Mouse (Mus musculus) hindbrain, embryonic 15.5 days (tissue): ENCODE data around the gene Ldb1. TPM values are rescaled to one million over a fixed set of nuclear protein-coding genes. Genes with fewer than 3 reads are reported as not detected.
"Not testable (repeated sequence)": the region's sequence is repeated elsewhere in the genome, so short reads cannot be mapped to it uniquely, and the experiment has no call there.

Experiments
- ATAC-seq: fragments of 200-750 bp; cut with Nextera tagmentation; 2 replicates; pipeline ENCODE4 v1.8.0; 2017; ENCODE audit warnings: low read depth, moderate number of reproducible peaks, moderate TSS enrichment; ENCODE audit not compliant: low FRiP score
- H3K27ac ChIP-seq: fragments of 300-500 bp; sonication (generic); replicated peaks from 2 replicates; pipeline ENCODE4 v1.5.1; 2015; ENCODE audit warnings: mild to moderate bottlenecking, inconsistent platforms
- H3K27me3 ChIP-seq: fragments of 300-500 bp; sonication (generic); 2 replicates; pipeline ENCODE4 v1.6.1; 2015; ENCODE audit warnings: control low read depth, inconsistent platforms
- H3K36me3 ChIP-seq: fragments of 300-500 bp; sonication (generic); 2 replicates; pipeline ENCODE4 v1.6.1; 2015; ENCODE audit warnings: control low read depth, inconsistent platforms
- H3K4me1 ChIP-seq: fragments of 300-500 bp; sonication (generic); replicated peaks from 2 replicates; pipeline ENCODE4 v1.6.1; 2015; ENCODE audit warnings: control low read depth, inconsistent platforms
- H3K4me2 ChIP-seq: fragments of 300-500 bp; sonication (generic); 2 replicates; pipeline ENCODE4 v1.6.1; 2015; ENCODE audit warnings: moderate library complexity, mild to moderate bottlenecking, inconsistent platforms
- H3K4me3 ChIP-seq: fragments of 300-500 bp; sonication (generic); 2 replicates; pipeline ENCODE4 v1.5.1; 2015; ENCODE audit warnings: mild to moderate bottlenecking, inconsistent platforms
- H3K9ac ChIP-seq: fragments of 300-500 bp; sonication (generic); 2 replicates; pipeline ENCODE4 v1.6.1; 2015; ENCODE audit warnings: inconsistent platforms
- H3K9me3 ChIP-seq: fragments of 300-500 bp; sonication (generic); 2 replicates; pipeline ENCODE4 v1.6.1; 2016; ENCODE audit warnings: control low read depth, inconsistent platforms
- WGBS: fragments of 180-500 bp; shearing (Covaris S2); methylation state at CpG from one replicate; pipeline ENCODE4 v1.1.7; 2015; 5-methylcytosine and 5-hydroxymethylcytosine counted together
- polyA plus RNA-seq: library from polyadenylated mRNA; unstranded; fragments of >200 nt; fragmentation: Nextera tagmentation; extraction: Ambion mirVana; gene quantifications from 2 replicates; pipeline ENCODE4 v1.2.1, GENCODE M21; 2015

The Ldb1 gene
- polyA plus RNA-seq, 1 experiment from 2014 or later, result 111 TPM

GRCm38 (mm10) chr19:46004814-46005466, 40.1 kb downstream of the Ldb1 start:
- H3K27ac ChIP-seq, result no peak overlapping the region
- no peak overlapping the region for H3K4me2 ChIP-seq
- no peak overlapping the region for H3K9ac ChIP-seq
- H3K36me3 ChIP-seq, result no peaks in the 10 kb centered on the region
- H3K9me3 ChIP-seq, result no peaks in the 10 kb centered on the region
- ATAC-seq, result no peak
- no peak overlapping the region for H3K4me3 ChIP-seq
- H3K27me3 ChIP-seq, result 0 out of 2 replicates have a peak, but pooled peaks cover 4% of the 10 kb centered on the region
- 66% methylated on average over 17 of the region's 17 CpGs for WGBS
- H3K4me1 ChIP-seq, result peaks cover 15% of the 10 kb centered on the region

GRCm38 (mm10) chr19:46003371-46004226, 41.4 kb downstream of the Ldb1 start, which contains the start of gene Hps6:
Gene Hps6, plus strand, starts transcription at chr19:46003508.
- peak; percentile 62 for ATAC-seq
- Histone ChIP-seq H3K4me2 (peak within 1 kb of the TSS; percentile 95), H3K9ac (peak within 1 kb of the TSS; percentile 51), H3K27me3 (0 out of 2 replicates have a peak, but pooled peaks cover 10% of the 10 kb centered on the region), H3K9me3 (no peaks in the 10 kb centered on the region), H3K4me1 (peaks cover 21% of the 10 kb centered on the region), H3K27ac (no peak within 1 kb of the TSS), H3K4me3 (peak within 1 kb of the TSS; percentile 52), H3K36me3 (no peaks in the 10 kb centered on the region)
- WGBS, result 1% methylated on average over 69 of the region's 70 CpGs

- WGBS, result 79% methylated on average over 9 of the region's 9 CpGs
- Histone ChIP-seq H3K27me3 (0 out of 2 replicates have a peak, but pooled peaks cover 10% of the 10 kb centered on the region), H3K4me2 (no peak overlapping the region), H3K9ac (no peak overlapping the region), H3K36me3 (no peaks in the 10 kb centered on the region), H3K4me1 (peaks cover 25% of the 10 kb centered on the region), H3K9me3 (no peaks in the 10 kb centered on the region), H3K27ac (no peak overlapping the region), H3K4me3 (no peak overlapping the region)
- no peak for ATAC-seq
Measured at GRCm38 (mm10) chr19:46002279-46002678, 42.7 kb downstream of the Ldb1 start.

GRCm38 (mm10) chr19:45999378-45999777, 45.6 kb downstream of the Ldb1 start:
- H3K9me3 ChIP-seq, result no peaks in the 10 kb centered on the region
- H3K4me1 ChIP-seq, result peaks cover 31% of the 10 kb centered on the region
- H3K27ac ChIP-seq, result no peak overlapping the region
- H3K9ac ChIP-seq, result no peak overlapping the region
- ATAC-seq, result no peak
- 0 out of 2 replicates have a peak, but pooled peaks cover 10% of the 10 kb centered on the region for H3K27me3 ChIP-seq
- 67% methylated on average over 1 of the region's 1 CpGs for WGBS
- H3K4me2 ChIP-seq, result peak overlapping the region; percentile 63; the same call in 1 of the 2 replicates
- 0 out of 2 replicates have a peak, but pooled peaks cover 4% of the 10 kb centered on the region for H3K36me3 ChIP-seq
- H3K4me3 ChIP-seq, result no peak overlapping the region

GRCm38 (mm10) chr19:45998694-45999217, 46.3 kb downstream of the Ldb1 start:
- Histone ChIP-seq H3K27ac (peak overlapping the region; percentile 74), H3K9me3 (no peaks in the 10 kb centered on the region), H3K36me3 (0 out of 2 replicates have a peak, but pooled peaks cover 4% of the 10 kb centered on the region), H3K4me2 (peak overlapping the region; percentile 63), H3K9ac (peak overlapping the region; percentile 85), H3K4me3 (peak overlapping the region; percentile 81), H3K4me1 (peaks cover 25% of the 10 kb centered on the region), H3K27me3 (0 out of 2 replicates have a peak, but pooled peaks cover 10% of the 10 kb centered on the region)
- peak; percentile 46; the same call in 1 of the 2 replicates for ATAC-seq
- 10% methylated on average over 8 of the region's 8 CpGs for WGBS

GRCm38 (mm10) chr19:45997785-45998693, 47.0 kb downstream of the Ldb1 start, which contains the start of gene Armh3:
Gene Armh3, minus strand, starts transcription at chr19:45998488.
- H3K27ac ChIP-seq, result peak within 1 kb of the TSS; percentile 94
- H3K4me1 ChIP-seq, result peaks cover 18% of the 10 kb centered on the region
- 0 out of 2 replicates have a peak, but pooled peaks cover 4% of the 10 kb centered on the region for H3K36me3 ChIP-seq
- ATAC-seq, result peak; percentile 95
- H3K27me3 ChIP-seq, result 0 out of 2 replicates have a peak, but pooled peaks cover 10% of the 10 kb centered on the region
- peak within 1 kb of the TSS; percentile 85 for H3K9ac ChIP-seq
- H3K4me3 ChIP-seq, result peak within 1 kb of the TSS; percentile 81
- peak within 1 kb of the TSS; percentile 63 for H3K4me2 ChIP-seq
- WGBS, result 1% methylated on average over 47 of the region's 76 CpGs
- H3K9me3 ChIP-seq, result no peaks in the 10 kb centered on the region

GRCm38 (mm10) chr19:45997365-45997764, 47.6 kb downstream of the Ldb1 start:
- H3K4me2 ChIP-seq, result peak overlapping the region; percentile 63
- peak overlapping the region; percentile 85; the same call in 1 of the 2 replicates for H3K9ac ChIP-seq
- H3K27me3 ChIP-seq, result 0 out of 2 replicates have a peak, but pooled peaks cover 9% of the 10 kb centered on the region
- peaks cover 16% of the 10 kb centered on the region for H3K4me1 ChIP-seq
- 0 out of 2 replicates have a peak, but pooled peaks cover 4% of the 10 kb centered on the region for H3K36me3 ChIP-seq
- peak overlapping the region; percentile 81 for H3K4me3 ChIP-seq
- ATAC-seq, result no peak
- no peak overlapping the region for H3K27ac ChIP-seq
- no peaks in the 10 kb centered on the region for H3K9me3 ChIP-seq
- 70% methylated on average over 5 of the region's 5 CpGs for WGBS

- 0 out of 2 replicates have a peak, but pooled peaks cover 4% of the 10 kb centered on the region for H3K36me3 ChIP-seq
- H3K4me1 ChIP-seq, result peaks cover 16% of the 10 kb centered on the region
- no peak overlapping the region for H3K27ac ChIP-seq
- 95% methylated on average over 13 of the region's 13 CpGs for WGBS
- H3K27me3 ChIP-seq, result no peaks in the 10 kb centered on the region
- H3K4me2 ChIP-seq, result no peak overlapping the region
- ATAC-seq, result no peak
- no peak overlapping the region for H3K9ac ChIP-seq
- no peaks in the 10 kb centered on the region for H3K9me3 ChIP-seq
- no peak overlapping the region for H3K4me3 ChIP-seq
Measured at GRCm38 (mm10) chr19:45993981-45994737, 50.9 kb downstream of the Ldb1 start.

GRCm38 (mm10) chr19:45993441-45993840, 51.6 kb downstream of the Ldb1 start:
- 91% methylated on average over 6 of the region's 6 CpGs for WGBS
- not testable (repeated sequence) for H3K27me3 ChIP-seq, H3K36me3 ChIP-seq, ATAC-seq, H3K27ac ChIP-seq, H3K9ac ChIP-seq, H3K4me3 ChIP-seq, H3K4me2 ChIP-seq, H3K9me3 ChIP-seq
- H3K4me1 ChIP-seq, result peaks cover 11% of the 10 kb centered on the region

GRCm38 (mm10) chr19:45991171-45991570, 53.8 kb downstream of the Ldb1 start:
- no peak overlapping the region for H3K4me2 ChIP-seq
- 0 out of 2 replicates have a peak, but pooled peaks cover 4% of the 10 kb centered on the region for H3K36me3 ChIP-seq
- no peaks in the 10 kb centered on the region for H3K27me3 ChIP-seq
- H3K4me3 ChIP-seq, result no peak overlapping the region
- H3K9me3 ChIP-seq, result no peaks in the 10 kb centered on the region
- H3K27ac ChIP-seq, result no peak overlapping the region
- no peak overlapping the region for H3K9ac ChIP-seq
- no peak for ATAC-seq
- H3K4me1 ChIP-seq, result no peaks in the 10 kb centered on the region
- WGBS, result 95% methylated on average over 3 of the region's 3 CpGs
